Mouse (Mus musculus) intestine, embryonic 16.5 days (tissue): Measurements from ENCODE around the gene Capns1. TPM values are rescaled to one million over a fixed set of nuclear protein-coding genes. Genes with fewer than 3 reads are reported as not detected.

Source experiments
- ATAC-seq: fragments of 200-750 bp; cut with Nextera tagmentation; 2 replicates; pipeline ENCODE4 v1.8.0; 2017; ENCODE audit warnings: moderate TSS enrichment, moderate library complexity
- H3K27ac ChIP-seq: fragments of 300-500 bp; sonication (generic); 2 replicates; pipeline ENCODE4 v1.5.1; 2014; ENCODE audit warnings: mild to moderate bottlenecking, low read length
- H3K27me3 ChIP-seq: fragments of 300-500 bp; sonication (generic); replicated peaks from 2 replicates; pipeline ENCODE4 v1.6.1; 2014; ENCODE audit warnings: low read length, control low read depth, mixed read lengths; ENCODE audit not compliant: control insufficient read depth, insufficient read depth
- H3K36me3 ChIP-seq: fragments of 300-500 bp; sonication (generic); 2 replicates; pipeline ENCODE4 v1.6.1; 2014; ENCODE audit warnings: low read length, control low read depth; ENCODE audit not compliant: control insufficient read depth, insufficient read depth
- H3K4me1 ChIP-seq: fragments of 300-500 bp; sonication (generic); 2 replicates; pipeline ENCODE4 v1.6.1; 2014; ENCODE audit warnings: low read length, control low read depth, mixed read lengths; ENCODE audit not compliant: control insufficient read depth, insufficient read depth
- H3K4me2 ChIP-seq: fragments of 300-500 bp; sonication (generic); 2 replicates; pipeline ENCODE4 v1.6.1; 2014; ENCODE audit warnings: low read depth, low read length, control low read depth
- H3K4me3 ChIP-seq: fragments of 300-500 bp; sonication (generic); 2 replicates; pipeline ENCODE4 v1.5.1; 2014; ENCODE audit warnings: mild to moderate bottlenecking, low read length
- H3K9ac ChIP-seq: fragments of 300-500 bp; sonication (generic); 2 replicates; pipeline ENCODE4 v1.6.1; 2014; ENCODE audit warnings: low read depth, low read length
- H3K9me3 ChIP-seq: fragments of 300-500 bp; sonication (generic); 2 replicates; pipeline ENCODE4 v1.6.1; 2016; ENCODE audit warnings: low read length, control low read depth; ENCODE audit not compliant: control insufficient read depth
- WGBS: fragments of 180-500 bp; shearing (Covaris S2); extraction: QIAGEN DNeasy Blood & Tissue Kit; methylation state at CpG from one replicate; pipeline ENCODE4 v1.1.7; 2014; 5-methylcytosine and 5-hydroxymethylcytosine counted together
- polyA plus RNA-seq: library from polyadenylated mRNA; unstranded; fragments of >200 nt; fragmentation: Nextera tagmentation; extraction: Ambion mirVana; gene quantifications from 2 replicates; pipeline ENCODE4 v1.2.1, GENCODE M21; 2015

Gene Capns1
- polyA plus RNA-seq, 1 experiment from 2014 or later, result 86.9 TPM

DNA sequence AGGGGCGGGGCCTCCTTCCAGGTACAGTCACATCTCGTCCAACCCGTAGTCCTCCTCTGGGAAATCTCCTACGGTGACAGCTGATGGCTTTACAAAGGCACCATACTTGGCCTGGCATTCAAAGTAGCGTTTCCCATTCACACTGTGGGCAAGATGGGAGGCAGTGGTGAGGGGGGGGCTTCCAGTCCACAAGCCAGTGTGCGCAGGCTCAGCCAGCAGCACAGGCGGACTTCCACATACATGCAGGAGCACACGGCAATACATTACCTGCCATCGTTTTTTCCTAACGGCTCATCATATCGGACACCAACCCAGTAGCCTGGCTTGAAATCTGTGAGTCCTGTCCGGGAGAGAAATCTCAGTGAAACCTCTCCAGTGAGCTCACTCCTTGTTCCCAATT is 25.6 kb upstream of the Capns1 start:
- H3K9me3 ChIP-seq, result no peaks in the 10 kb centered on the region
- WGBS, result 90% methylated on average over 12 of the region's 12 CpGs
- no peak overlapping the region for H3K4me3 ChIP-seq
- H3K4me2 ChIP-seq, result no peak overlapping the region
- H3K4me1 ChIP-seq, result peaks cover 3% of the 10 kb centered on the region
- H3K27ac ChIP-seq, result no peak overlapping the region
- no peak overlapping the region for H3K9ac ChIP-seq
- H3K27me3 ChIP-seq, result no peaks in the 10 kb centered on the region
- ATAC-seq, result no peak
- H3K36me3 ChIP-seq, result peaks cover 17% of the 10 kb centered on the region

DNA sequence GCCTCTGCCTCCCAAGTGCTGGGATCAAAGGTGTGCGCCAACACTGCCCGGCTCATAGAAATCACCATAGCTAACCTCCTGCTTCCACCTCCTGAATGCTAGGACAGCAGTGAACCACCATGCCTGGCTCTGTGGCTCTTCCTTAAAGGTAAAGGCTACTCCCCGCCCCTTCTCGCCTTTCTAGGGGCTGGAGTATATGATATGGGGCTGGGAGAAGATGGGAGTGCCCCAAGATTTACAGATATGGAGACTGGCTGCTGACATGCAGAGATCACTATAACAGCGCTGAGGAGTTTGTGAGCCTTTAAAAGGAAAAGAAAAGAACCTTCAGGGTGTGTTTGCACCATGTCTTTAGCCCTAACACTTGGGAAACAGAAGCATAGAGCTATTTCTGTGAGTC is 23.6 kb upstream of the Capns1 start:
- Histone ChIP-seq H3K9ac (no peak overlapping the region), H3K27me3 (no peaks in the 10 kb centered on the region), H3K36me3 (peaks cover 17% of the 10 kb centered on the region), H3K4me3 (no peak overlapping the region), H3K9me3 (no peaks in the 10 kb centered on the region), H3K4me1 (peaks cover 6% of the 10 kb centered on the region), H3K4me2 (no peak overlapping the region), H3K27ac (no peak overlapping the region)
- no peak for ATAC-seq
- 95% methylated on average over 5 of the region's 5 CpGs for WGBS

- no peak for ATAC-seq
- Histone ChIP-seq H3K9ac (no peak overlapping the region), H3K9me3 (no peaks in the 10 kb centered on the region), H3K27ac (no peak overlapping the region), H3K4me2 (no peak overlapping the region), H3K36me3 (peaks cover 12% of the 10 kb centered on the region; the same call in 1 of the 2 replicates), H3K4me3 (no peak overlapping the region), H3K27me3 (no peaks in the 10 kb centered on the region), H3K4me1 (peaks cover 9% of the 10 kb centered on the region)
- 78% methylated on average over 3 of the region's 3 CpGs for WGBS
Observed at GRCm38 (mm10) chr7:30221433-30221832, 22.8 kb upstream of the Capns1 start.

- peak overlapping the region; percentile 72 for H3K9ac ChIP-seq
- peak; percentile 34; the same call in 1 of the 2 replicates for ATAC-seq
- peaks cover 11% of the 10 kb centered on the region for H3K4me1 ChIP-seq
- peaks cover 7% of the 10 kb centered on the region; the same call in 1 of the 2 replicates for H3K36me3 ChIP-seq
- WGBS, result 21% methylated on average over 11 of the region's 11 CpGs
- H3K27me3 ChIP-seq, result no peaks in the 10 kb centered on the region
- H3K9me3 ChIP-seq, result no peaks in the 10 kb centered on the region
- H3K27ac ChIP-seq, result no peak overlapping the region
- peak overlapping the region; percentile 55 for H3K4me3 ChIP-seq
- peak overlapping the region; percentile 96 for H3K4me2 ChIP-seq
Observed at GRCm38 (mm10) chr7:30220008-30220356, 21.4 kb upstream of the Capns1 start.

DNA sequence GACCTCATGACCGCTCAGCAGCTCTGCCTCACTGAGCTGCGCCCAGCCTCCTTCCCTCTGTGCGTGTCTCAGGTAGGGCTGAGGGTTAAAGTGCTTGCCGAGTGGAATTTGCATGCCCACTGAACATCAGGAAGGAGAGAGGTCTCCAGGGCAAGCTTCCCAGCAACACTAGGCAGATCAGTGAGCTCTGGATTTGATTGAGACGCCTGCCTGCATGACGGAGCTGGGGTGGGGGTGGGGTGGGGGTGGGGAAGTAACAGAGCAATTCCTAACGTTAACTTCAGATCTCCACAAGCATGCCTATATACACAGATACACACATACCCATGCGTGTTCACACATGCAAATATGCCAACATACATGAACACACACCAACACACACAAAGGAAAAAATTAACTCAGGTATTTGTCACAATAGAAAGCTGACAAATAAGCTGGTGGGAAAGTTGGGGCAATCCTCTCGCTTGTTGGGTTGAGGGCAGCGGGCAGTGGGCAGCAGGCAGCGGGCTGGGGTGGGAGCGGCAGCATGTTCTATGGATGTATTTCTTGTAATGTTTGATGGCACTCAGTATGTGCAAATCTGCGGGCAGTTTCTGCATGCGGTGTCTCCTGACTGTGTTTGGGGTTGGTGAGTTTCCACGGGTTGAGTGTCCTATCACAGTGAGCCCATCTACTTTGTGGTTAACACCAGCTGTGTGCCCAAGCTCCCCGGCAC is 20.8 kb upstream of the Capns1 start:
- Histone ChIP-seq H3K4me2 (peak overlapping the region; percentile 96), H3K4me3 (peak overlapping the region; percentile 55), H3K36me3 (peaks cover 5% of the 10 kb centered on the region; the same call in 1 of the 2 replicates), H3K9ac (peak overlapping the region; percentile 72), H3K27me3 (no peaks in the 10 kb centered on the region), H3K4me1 (peaks cover 11% of the 10 kb centered on the region), H3K9me3 (no peaks in the 10 kb centered on the region), H3K27ac (peak overlapping the region; percentile 23; the same call in 1 of the 2 replicates)
- WGBS, result 3% methylated on average over 16 of the region's 16 CpGs
- ATAC-seq, result peak; percentile 67

- ATAC-seq, result peak; percentile 8; the same call in 1 of the 2 replicates
- 72% methylated on average over 2 of the region's 2 CpGs for WGBS
- H3K36me3 ChIP-seq, result no peaks in the 10 kb centered on the region
- no peak overlapping the region for H3K27ac ChIP-seq
- H3K9me3 ChIP-seq, result no peaks in the 10 kb centered on the region
- H3K4me1 ChIP-seq, result peaks cover 11% of the 10 kb centered on the region
- H3K4me3 ChIP-seq, result no peak overlapping the region
- H3K4me2 ChIP-seq, result no peak overlapping the region
- no peak overlapping the region for H3K9ac ChIP-seq
- H3K27me3 ChIP-seq, result no peaks in the 10 kb centered on the region
Observed at GRCm38 (mm10) chr7:30217277-30217676, 18.7 kb upstream of the Capns1 start.

DNA sequence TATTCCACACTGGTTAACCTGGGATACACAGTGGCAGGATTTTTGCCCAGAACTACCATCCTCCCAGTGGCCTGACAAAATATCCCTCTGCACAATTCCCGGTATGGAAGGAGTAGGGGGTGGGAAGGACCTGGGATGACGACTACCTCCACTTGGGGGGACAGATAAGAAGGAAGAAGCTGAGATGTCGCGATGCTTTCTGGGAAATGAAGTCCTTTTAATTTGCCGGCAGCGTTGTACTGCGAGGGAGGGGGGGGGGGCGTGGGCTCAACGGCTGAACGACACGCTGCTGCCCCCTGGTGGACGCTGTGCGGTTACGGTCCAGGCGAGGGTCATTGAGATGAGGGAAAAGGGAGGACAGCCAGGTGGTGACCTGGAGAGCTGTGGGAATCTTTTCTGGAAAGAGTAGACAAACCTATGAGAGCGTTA is 18.1 kb upstream of the Capns1 start:
- Histone ChIP-seq H3K36me3 (no peaks in the 10 kb centered on the region), H3K9me3 (no peaks in the 10 kb centered on the region), H3K4me1 (peaks cover 11% of the 10 kb centered on the region), H3K9ac (peak overlapping the region; percentile 43; the same call in 1 of the 2 replicates), H3K4me3 (no peak overlapping the region), H3K4me2 (peak overlapping the region; percentile 49), H3K27me3 (no peaks in the 10 kb centered on the region), H3K27ac (no peak overlapping the region)
- 1% methylated on average over 15 of the region's 16 CpGs for WGBS
- peak; percentile 59 for ATAC-seq

- Histone ChIP-seq H3K27me3 (no peaks in the 10 kb centered on the region), H3K9ac (no peak overlapping the region), H3K36me3 (no peaks in the 10 kb centered on the region), H3K4me1 (peaks cover 11% of the 10 kb centered on the region), H3K27ac (no peak overlapping the region), H3K4me3 (no peak overlapping the region), H3K9me3 (no peaks in the 10 kb centered on the region), H3K4me2 (no peak overlapping the region)
- ATAC-seq, result no peak
- WGBS, result 92% methylated on average over 3 of the region's 3 CpGs
Observed at GRCm38 (mm10) chr7:30215875-30216274, 17.3 kb upstream of the Capns1 start.

DNA sequence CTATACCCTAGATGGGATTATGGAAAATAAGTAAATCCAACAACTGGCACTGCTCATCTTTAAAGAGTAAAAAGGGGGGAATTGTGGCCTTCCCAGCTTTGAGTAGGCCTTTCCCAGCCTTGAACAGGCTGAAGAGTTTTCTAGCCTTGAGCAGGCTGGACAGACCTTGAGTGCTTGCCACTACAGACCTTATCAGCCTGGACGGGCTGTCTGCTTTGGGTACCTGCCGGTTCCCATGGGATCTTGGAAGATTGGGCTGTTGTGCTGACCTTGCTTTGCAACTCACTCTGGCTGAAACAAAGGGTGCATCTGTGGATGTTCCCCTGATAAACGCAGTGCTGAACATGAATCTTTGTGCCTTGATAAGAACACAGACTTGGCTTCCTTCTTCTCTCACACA is 15.3 kb upstream of the Capns1 start:
- no peaks in the 10 kb centered on the region for H3K36me3 ChIP-seq
- no peak overlapping the region for H3K27ac ChIP-seq
- whole genome bisulfite sequencing, result 82% methylated on average over 3 of the region's 3 CpGs
- H3K27me3 ChIP-seq, result no peaks in the 10 kb centered on the region
- H3K4me2 ChIP-seq, result no peak overlapping the region
- H3K4me3 ChIP-seq, result no peak overlapping the region
- H3K9ac ChIP-seq, result no peak overlapping the region
- peaks cover 5% of the 10 kb centered on the region; the same call in 1 of the 2 replicates for H3K4me1 ChIP-seq
- no peak for ATAC-seq
- H3K9me3 ChIP-seq, result no peaks in the 10 kb centered on the region
